Mouse (Mus musculus): ENCODE data around the gene Sort1.

Gene Sort1

DNA sequence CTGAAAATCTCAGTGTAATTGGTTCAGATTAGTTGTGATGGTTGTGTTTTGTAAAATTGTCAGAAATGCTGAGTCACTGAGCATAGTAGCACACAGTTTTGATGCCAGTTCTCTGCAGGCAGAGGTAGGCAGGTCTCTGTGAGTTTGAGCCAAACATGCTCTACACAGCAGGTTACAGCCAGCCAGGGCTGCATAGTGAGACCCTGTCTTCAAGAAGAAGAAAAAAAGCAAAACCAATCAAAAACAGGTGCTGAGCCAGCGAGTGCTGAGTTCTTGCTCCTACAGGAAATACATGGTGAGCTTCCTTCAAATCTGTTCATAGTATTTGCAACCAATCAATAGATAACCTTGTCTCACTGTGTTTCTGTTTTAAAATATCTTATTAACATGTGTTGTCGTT, 34.6 kb downstream of the Sort1 start:
- no peaks in the 10 kb centered on the region for H3K36me3 ChIP-seq (ENCODE audit: insufficient read depth, low read length)
- no peaks in the 10 kb centered on the region for H3K27me3 ChIP-seq (ENCODE audit: insufficient read depth, low read length)
- H3K4me1 ChIP-seq (replicated peaks; ENCODE audit: low read depth, low read length), result peaks cover 48% of the 10 kb centered on the region
- TF ChIP-seq CTCF (conservative IDR thresholded peaks at IDR 0.05; ENCODE audit: low read length), result no peak
- TF ChIP-seq NANOG (IDR thresholded peaks at IDR 0.05; ENCODE audit: borderline replicate concordance, low read length), result no peak
- TF ChIP-seq POU5F1 (IDR thresholded peaks at IDR 0.05; ENCODE audit: borderline replicate concordance, low read length), result no peak
- H3K9me3 ChIP-seq (ENCODE audit: low read length), result no peaks in the 10 kb centered on the region
- H3K4me3 ChIP-seq (replicated peaks; ENCODE audit: low read length), result no peak overlapping the region

GRCm38 (mm10) chr3:108321671-108322070, 37.8 kb downstream of the Sort1 start:
- H3K4me1 ChIP-seq (replicated peaks; ENCODE audit: low read depth, low read length), result peaks cover 42% of the 10 kb centered on the region
- TF ChIP-seq POU5F1 (IDR thresholded peaks at IDR 0.05; ENCODE audit: borderline replicate concordance, low read length), result no peak
- no peak for TF ChIP-seq CTCF (conservative IDR thresholded peaks at IDR 0.05; ENCODE audit: low read length)
- no peak for TF ChIP-seq NANOG (IDR thresholded peaks at IDR 0.05; ENCODE audit: borderline replicate concordance, low read length)
- H3K4me3 ChIP-seq (replicated peaks; ENCODE audit: low read length), result no peak overlapping the region
- no peaks in the 10 kb centered on the region for H3K27me3 ChIP-seq (ENCODE audit: insufficient read depth, low read length)
- H3K36me3 ChIP-seq (ENCODE audit: insufficient read depth, low read length), result no peaks in the 10 kb centered on the region
- no peaks in the 10 kb centered on the region for H3K9me3 ChIP-seq (ENCODE audit: low read length)

DNA sequence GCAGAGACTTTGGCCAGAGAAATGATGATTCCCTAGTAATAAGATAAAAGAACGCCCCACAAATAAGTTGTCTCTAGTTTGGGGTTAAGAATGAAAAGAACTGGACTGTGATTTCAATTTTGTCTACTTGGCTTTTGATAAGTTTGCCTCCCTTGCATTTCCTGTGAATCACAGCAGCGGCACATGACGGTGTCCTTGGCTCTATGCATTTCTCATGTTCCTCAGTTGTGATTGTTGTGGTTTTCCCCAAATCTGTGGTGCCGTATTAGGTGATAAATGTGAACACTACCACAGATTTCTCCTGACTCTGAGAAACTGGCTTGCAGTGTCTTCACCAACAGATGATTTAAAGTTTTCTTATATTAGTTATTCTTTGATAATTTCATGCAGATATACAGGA, 38.3 kb downstream of the Sort1 start:
- Histone ChIP-seq H3K36me3 (ENCODE audit: insufficient read depth, low read length) (no peaks in the 10 kb centered on the region), H3K9me3 (ENCODE audit: low read length) (no peaks in the 10 kb centered on the region), H3K27me3 (ENCODE audit: insufficient read depth, low read length) (no peaks in the 10 kb centered on the region), H3K4me3 (replicated peaks; ENCODE audit: low read length) (no peak overlapping the region), H3K4me1 (replicated peaks; ENCODE audit: low read depth, low read length) (peaks cover 39% of the 10 kb centered on the region)
- TF ChIP-seq NANOG (IDR thresholded peaks at IDR 0.05; ENCODE audit: borderline replicate concordance, low read length), result no peak
- no peak for TF ChIP-seq POU5F1 (IDR thresholded peaks at IDR 0.05; ENCODE audit: borderline replicate concordance, low read length)
- TF ChIP-seq CTCF (conservative IDR thresholded peaks at IDR 0.05; ENCODE audit: low read length), result no peak

DNA sequence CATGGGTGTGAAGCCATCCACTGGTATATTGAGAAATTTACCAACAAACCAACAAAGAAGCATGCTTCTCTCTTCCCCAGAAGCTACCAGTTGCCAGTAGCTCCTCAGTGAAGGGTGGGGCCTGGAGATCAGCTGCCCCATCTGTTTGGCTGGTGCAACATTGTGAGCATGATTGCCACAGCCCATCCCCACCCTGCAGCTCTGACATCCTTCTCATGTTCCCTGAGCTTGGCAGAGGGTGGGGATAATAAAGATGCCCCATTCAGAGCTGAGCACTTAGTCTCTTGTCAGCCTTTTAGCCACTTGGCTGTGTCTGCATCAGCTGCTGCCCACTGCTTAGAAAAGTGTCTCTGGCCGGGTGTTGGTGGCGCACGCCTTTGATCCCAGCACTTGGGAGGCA, 39.1 kb downstream of the Sort1 start:
- H3K9me3 ChIP-seq (ENCODE audit: low read length), result no peaks in the 10 kb centered on the region
- no peak overlapping the region for H3K4me3 ChIP-seq (replicated peaks; ENCODE audit: low read length)
- H3K4me1 ChIP-seq (replicated peaks; ENCODE audit: low read depth, low read length), result peaks cover 36% of the 10 kb centered on the region
- no peaks in the 10 kb centered on the region for H3K27me3 ChIP-seq (ENCODE audit: insufficient read depth, low read length)
- H3K36me3 ChIP-seq (ENCODE audit: insufficient read depth, low read length), result no peaks in the 10 kb centered on the region
- TF ChIP-seq POU5F1 (IDR thresholded peaks at IDR 0.05; ENCODE audit: borderline replicate concordance, low read length) (no peak), NANOG (IDR thresholded peaks at IDR 0.05; ENCODE audit: borderline replicate concordance, low read length) (no peak), CTCF (conservative IDR thresholded peaks at IDR 0.05; ENCODE audit: low read length) (no peak)

- TF ChIP-seq CTCF (conservative IDR thresholded peaks at IDR 0.05; ENCODE audit: low read length), result no peak
- no peak for TF ChIP-seq NANOG (IDR thresholded peaks at IDR 0.05; ENCODE audit: borderline replicate concordance, low read length)
- no peak for TF ChIP-seq POU5F1 (IDR thresholded peaks at IDR 0.05; ENCODE audit: borderline replicate concordance, low read length)
- H3K4me3 ChIP-seq (replicated peaks; ENCODE audit: low read length), result no peak overlapping the region
- peaks cover 19% of the 10 kb centered on the region for H3K4me1 ChIP-seq (replicated peaks; ENCODE audit: low read depth, low read length)
- no peaks in the 10 kb centered on the region for H3K36me3 ChIP-seq (ENCODE audit: insufficient read depth, low read length)
- H3K9me3 ChIP-seq (ENCODE audit: low read length), result no peaks in the 10 kb centered on the region
- H3K27me3 ChIP-seq (ENCODE audit: insufficient read depth, low read length), result no peaks in the 10 kb centered on the region
These were observed 41.0 kb downstream of the Sort1 start for GRCm38 (mm10) chr3:108324837-108325236.

GRCm38 (mm10) chr3:108325521-108325920, 41.6 kb downstream of the Sort1 start:
- TF ChIP-seq POU5F1 (IDR thresholded peaks at IDR 0.05; ENCODE audit: borderline replicate concordance, low read length) (no peak), NANOG (IDR thresholded peaks at IDR 0.05; ENCODE audit: borderline replicate concordance, low read length) (no peak), CTCF (conservative IDR thresholded peaks at IDR 0.05; ENCODE audit: low read length) (no peak)
- no peak overlapping the region for H3K4me3 ChIP-seq (replicated peaks; ENCODE audit: low read length)
- H3K27me3 ChIP-seq (ENCODE audit: insufficient read depth, low read length), result no peaks in the 10 kb centered on the region
- no peaks in the 10 kb centered on the region for H3K9me3 ChIP-seq (ENCODE audit: low read length)
- H3K36me3 ChIP-seq (ENCODE audit: insufficient read depth, low read length), result no peaks in the 10 kb centered on the region
- peaks cover 13% of the 10 kb centered on the region for H3K4me1 ChIP-seq (replicated peaks; ENCODE audit: low read depth, low read length)

GRCm38 (mm10) chr3:108327275-108327674, 43.4 kb downstream of the Sort1 start:
- Histone ChIP-seq H3K36me3 (ENCODE audit: insufficient read depth, low read length) (no peaks in the 10 kb centered on the region), H3K4me3 (replicated peaks; ENCODE audit: low read length) (no peak overlapping the region), H3K27me3 (ENCODE audit: insufficient read depth, low read length) (no peaks in the 10 kb centered on the region), H3K4me1 (replicated peaks; ENCODE audit: low read depth, low read length) (peaks cover 7% of the 10 kb centered on the region), H3K9me3 (ENCODE audit: low read length) (no peaks in the 10 kb centered on the region)
- TF ChIP-seq NANOG (IDR thresholded peaks at IDR 0.05; ENCODE audit: borderline replicate concordance, low read length) (no peak), POU5F1 (IDR thresholded peaks at IDR 0.05; ENCODE audit: borderline replicate concordance, low read length) (no peak), CTCF (conservative IDR thresholded peaks at IDR 0.05; ENCODE audit: low read length) (no peak)

GRCm38 (mm10) chr3:108327916-108328315, 44.0 kb downstream of the Sort1 start:
- Histone ChIP-seq H3K36me3 (ENCODE audit: insufficient read depth, low read length) (peaks cover 5% of the 10 kb centered on the region; the same call in 1 of the 2 replicates), H3K27me3 (ENCODE audit: insufficient read depth, low read length) (no peaks in the 10 kb centered on the region), H3K9me3 (ENCODE audit: low read length) (no peaks in the 10 kb centered on the region), H3K4me3 (replicated peaks; ENCODE audit: low read length) (no peak overlapping the region), H3K4me1 (replicated peaks; ENCODE audit: low read depth, low read length) (peaks cover 5% of the 10 kb centered on the region)
- no peak for TF ChIP-seq POU5F1 (IDR thresholded peaks at IDR 0.05; ENCODE audit: borderline replicate concordance, low read length)

DNA sequence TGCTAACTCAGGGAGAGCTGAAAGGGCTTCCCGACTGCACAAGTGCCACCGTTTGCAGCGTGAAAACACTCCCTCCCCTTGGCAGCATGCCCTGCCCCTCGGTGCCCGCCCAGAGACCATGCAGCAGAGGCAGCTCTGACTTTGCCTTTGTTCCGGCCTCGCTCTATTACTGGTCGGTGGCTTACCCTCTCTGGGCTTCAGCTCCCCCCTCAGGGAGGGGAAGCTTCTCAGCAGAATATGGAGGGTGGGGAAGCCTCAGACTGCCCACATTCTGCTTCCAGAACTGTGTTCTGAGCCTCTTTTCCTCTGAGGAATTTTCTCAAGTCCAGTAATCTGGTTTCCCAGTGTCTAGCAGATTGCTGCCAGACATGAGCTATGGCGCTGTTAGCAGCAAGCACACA, 44.6 kb downstream of the Sort1 start:
- Histone ChIP-seq H3K4me1 (replicated peaks; ENCODE audit: low read depth, low read length) (peaks cover 3% of the 10 kb centered on the region; the same call in 1 of the 2 replicates), H3K9me3 (ENCODE audit: low read length) (no peaks in the 10 kb centered on the region), H3K36me3 (ENCODE audit: insufficient read depth, low read length) (peaks cover 5% of the 10 kb centered on the region; the same call in 1 of the 2 replicates), H3K4me3 (replicated peaks; ENCODE audit: low read length) (no peak overlapping the region), H3K27me3 (ENCODE audit: insufficient read depth, low read length) (no peaks in the 10 kb centered on the region)
- TF ChIP-seq NANOG (IDR thresholded peaks at IDR 0.05; ENCODE audit: borderline replicate concordance, low read length) (no peak), POU5F1 (IDR thresholded peaks at IDR 0.05; ENCODE audit: borderline replicate concordance, low read length) (no peak), CTCF (conservative IDR thresholded peaks at IDR 0.05; ENCODE audit: low read length) (no peak)
